Mouse (Mus musculus) embryonic stem cell, embryonic (primary cell): ENCODE measurements around the gene Gas2l2.

Experiments
- CTCF ChIA-PET, 4 experiments: fragments of 300-600 bp in 2 of 4; fragments of 350-600 bp in 2 of 4; sonication (Branson Sonifier 250); formaldehyde crosslinking; loops; one replicate each; lab custom pipeline; 2022; ENCODE audit warnings: inconsistent platforms in 2 of 4; lab: Charles Lee
- POLR2A ChIA-PET, 4 experiments: fragments of 300-600 bp in 2 of 4; fragments of 350-600 bp in 2 of 4; sonication (Branson Sonifier 250); formaldehyde crosslinking; loops; one replicate each; lab custom pipeline; 2022; ENCODE audit warnings: antibody characterized with exemption in 4 of 4, inconsistent platforms in 1 of 4; lab: Charles Lee

Gene Gas2l2

GRCm38 (mm10) chr11:83429355-83429754 lies at the start of gene Gas2l2:
Gene Gas2l2, minus strand, starts transcription at chr11:83429455.
- CTCF ChIA-PET = interaction anchor here in 1 of 4 experiments (3.1 kb wide), 1 partner anchor 11 kb away, joined by 11 read pairs; no protein-coding TSS in a partner anchor
- POLR2A ChIA-PET = interaction anchor here in 3 of 4 experiments (0.8 to 1.7 kb wide), 4 partner anchors 8 to 158 kb away, joined by 3 to 7 read pairs (median 4); no protein-coding TSS in a partner anchor

GRCm38 (mm10) chr11:83473235-83474016 lies 44.2 kb upstream of the Gas2l2 start:
- POLR2A ChIA-PET = interaction anchor here (0.6 to 17.8 kb wide), 82 partner anchors 8 to 815 kb away, joined by 3 to 563 read pairs (median 5); partner anchors contain the start of genes Ap2b1 (in 4 of the 4), Mmp28 (in 3 of the 4), Heatr6 (in 2 of the 4) and Rasl10b (in 2 of the 4)
- CTCF ChIA-PET = interaction anchor here in 3 of 4 experiments (1.1 to 2.3 kb wide), 7 partner anchors 8 to 33 kb away, joined by 3 to 34 read pairs (median 7); no protein-coding TSS in a partner anchor

- ChIA-PET CTCF (interaction anchor here (0.6 to 2.3 kb wide), 18 partner anchors 9 to 1909 kb away, joined by 3 to 34 read pairs (median 5); no protein-coding TSS in a partner anchor), POLR2A (interaction anchor here (0.5 to 17.8 kb wide), 110 partner anchors 9 to 1346 kb away, joined by 3 to 563 read pairs (median 4); partner anchors contain the start of genes Ap2b1 (in 4 of the 4), Mmp28 (in 3 of the 4), Heatr6 (in 2 of the 4) and Rasl10b (in 2 of the 4))
These were observed 43.3 kb upstream of the Gas2l2 start, which contains the start of gene Taf15 for GRCm38 (mm10) chr11:83472324-83473234. Gene Taf15, plus strand, starts transcription at chr11:83473086.

- ChIA-PET POLR2A (interaction anchor here (0.5 to 17.8 kb wide), 63 partner anchors 8 to 1347 kb away, joined by 3 to 563 read pairs (median 5); partner anchors contain the start of genes Ap2b1 (in 2 of the 4), Mmp28 (in 2 of the 4), Cct6b (in 1 of the 4) and Ddx52 (in 1 of the 4)), CTCF (interaction anchor here (0.7 to 2.3 kb wide), 13 partner anchors 23 to 159 kb away, joined by 3 to 34 read pairs (median 6); no protein-coding TSS in a partner anchor)
These were observed 42.5 kb upstream of the Gas2l2 start for GRCm38 (mm10) chr11:83471766-83472165.

GRCm38 (mm10) chr11:83468765-83469164 lies 39.5 kb upstream of the Gas2l2 start:
- CTCF ChIA-PET = no interaction called here
- POLR2A ChIA-PET = interaction anchor here in 1 of 4 experiments (17.8 to 30.5 kb wide), 2 partner anchors 8 to 15 kb away, joined by 563 read pairs; partner anchors contain the start of genes Mmp28 and Taf15

GRCm38 (mm10) chr11:83467120-83467652 lies 37.9 kb upstream of the Gas2l2 start:
- ChIA-PET CTCF (interaction anchor here in 1 of 4 experiments (1.3 kb wide), 1 partner anchor 27 kb away, joined by 4 read pairs; no protein-coding TSS in a partner anchor), POLR2A (interaction anchor here in 2 of 4 experiments (1.1 to 30.5 kb wide), 5 partner anchors 9 to 16 kb away, joined by 3 to 563 read pairs (median 4); partner anchors contain the start of gene Taf15 (in 1 of the 2))

- CTCF ChIA-PET = no interaction called here
- POLR2A ChIA-PET = interaction anchor here in 2 of 4 experiments (1.1 to 30.5 kb wide), 5 partner anchors 8 to 14 kb away, joined by 3 to 563 read pairs (median 4); partner anchors contain the start of gene Taf15 (in 1 of the 2)
These were observed 36.7 kb upstream of the Gas2l2 start for GRCm38 (mm10) chr11:83465976-83466375.

GRCm38 (mm10) chr11:83462711-83463244 lies 33.5 kb upstream of the Gas2l2 start, which contains the start of gene Mmp28:
Gene Mmp28, minus strand, starts transcription at chr11:83463071.
- POLR2A ChIA-PET = interaction anchor here (0.5 to 30.5 kb wide), 18 partner anchors 10 to 1409 kb away, joined by 3 to 563 read pairs (median 3); partner anchors contain the start of genes Taf15 (in 4 of the 4) and Ap2b1 (in 1 of the 4)
- CTCF ChIA-PET = interaction anchor here in 3 of 4 experiments (0.8 to 1.8 kb wide), 3 partner anchors 11 to 22 kb away, joined by 3 to 7 read pairs (median 5); no protein-coding TSS in a partner anchor

DNA sequence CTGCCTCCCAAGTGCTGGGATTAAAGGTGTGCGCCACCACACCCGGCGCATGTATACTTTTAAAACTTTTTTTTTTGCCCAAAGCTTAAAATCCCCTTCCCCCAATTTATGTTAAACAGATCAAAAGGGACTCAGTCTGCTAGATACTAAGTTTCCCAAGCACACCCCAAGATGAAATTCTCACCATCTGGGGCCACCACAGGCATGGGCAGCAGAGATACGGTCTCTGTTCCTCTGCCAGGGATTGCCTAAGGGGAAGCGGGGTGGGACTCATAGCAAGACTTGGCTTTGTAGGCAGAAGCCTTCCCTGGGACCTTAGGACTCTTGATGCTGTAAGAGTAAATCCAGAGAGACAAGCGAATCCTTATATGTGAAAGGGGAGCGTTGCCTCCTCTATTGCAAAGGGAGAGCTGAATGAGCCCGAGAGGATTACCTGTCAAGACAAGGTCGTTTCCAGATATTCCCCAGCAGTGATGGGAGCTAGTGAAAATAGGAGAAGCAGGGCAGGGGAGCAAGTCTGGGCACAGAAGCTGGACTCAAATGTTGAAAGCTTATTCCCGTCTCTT lies 32.3 kb upstream of the Gas2l2 start:
- ChIA-PET CTCF (interaction anchor here in 1 of 4 experiments (1.8 kb wide), 1 partner anchor 18 kb away, joined by 7 read pairs; no protein-coding TSS in a partner anchor), POLR2A (interaction anchor here (0.8 to 30.5 kb wide), 11 partner anchors 9 to 170 kb away, joined by 3 to 563 read pairs (median 4); partner anchors contain the start of gene Taf15 (in 3 of the 4))

DNA sequence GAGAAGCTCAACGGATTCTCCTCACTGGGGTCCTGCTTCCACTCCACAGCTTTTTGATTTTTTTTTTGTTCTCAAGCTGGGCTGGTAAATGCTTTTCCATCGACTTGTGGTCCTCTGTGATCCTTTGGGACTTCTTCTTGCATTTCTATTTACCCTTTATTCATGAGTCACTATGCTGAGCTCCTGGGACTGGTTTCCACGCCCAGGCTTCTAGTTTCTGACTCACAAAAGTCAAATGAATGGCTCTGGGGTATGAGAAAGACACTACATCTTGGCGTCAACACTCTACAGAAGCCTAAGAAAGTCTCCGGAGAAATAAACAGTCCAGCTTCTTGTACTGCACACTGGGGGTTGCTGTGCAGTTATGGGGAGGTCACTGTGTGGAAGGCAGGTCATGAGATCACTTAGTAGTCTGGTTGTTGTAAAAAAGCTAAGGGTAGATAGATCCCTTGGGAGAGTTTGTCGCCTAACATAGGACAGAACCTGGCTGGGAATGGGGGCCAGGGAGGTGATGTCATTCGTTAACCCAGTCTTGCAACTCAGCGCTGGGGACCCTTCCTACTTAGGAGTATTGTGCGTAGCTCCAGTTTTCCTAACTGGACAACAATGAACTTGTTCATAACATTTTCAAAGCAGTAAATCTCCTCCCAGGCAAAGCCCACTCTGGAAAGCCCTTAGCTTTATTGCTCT lies 28.8 kb upstream of the Gas2l2 start:
- ChIA-PET CTCF (interaction anchor here (0.6 to 1.3 kb wide), 5 partner anchors 13 to 564 kb away, joined by 3 read pairs; no protein-coding TSS in a partner anchor), POLR2A (interaction anchor here in 3 of 4 experiments (0.6 to 30.5 kb wide), 9 partner anchors 8 to 489 kb away, joined by 3 to 563 read pairs (median 4); partner anchors contain the start of gene Taf15 (in 2 of the 3))

GRCm38 (mm10) chr11:83457257-83457656 lies 28.0 kb upstream of the Gas2l2 start:
- ChIA-PET CTCF (interaction anchor here in 2 of 4 experiments (1.1 to 1.3 kb wide), 2 partner anchors 12 to 13 kb away, joined by 3 read pairs; no protein-coding TSS in a partner anchor), POLR2A (interaction anchor here (0.5 to 30.5 kb wide), 7 partner anchors 9 to 95 kb away, joined by 3 to 563 read pairs (median 4); partner anchors contain the start of gene Taf15 (in 2 of the 4))

DNA sequence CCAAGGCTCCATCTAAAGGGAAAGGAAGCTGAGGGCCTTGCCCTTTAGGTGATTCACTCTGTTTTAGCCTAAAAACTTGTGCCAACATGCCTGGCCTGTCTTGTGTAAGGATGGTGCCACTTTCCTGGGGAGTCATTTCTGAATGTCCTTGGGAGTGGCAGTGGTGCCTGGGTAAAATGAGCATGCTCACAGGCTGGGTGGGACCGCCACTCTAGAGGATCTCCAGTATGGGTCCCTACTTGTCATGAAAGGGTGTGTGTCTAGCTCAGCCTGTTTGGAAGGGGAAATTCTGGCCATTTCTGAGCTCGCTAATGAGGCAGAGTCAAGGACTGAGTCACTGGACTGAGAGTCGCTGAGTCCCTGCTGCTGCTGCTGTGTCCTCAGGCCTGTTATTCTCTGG lies 26.4 kb upstream of the Gas2l2 start:
- POLR2A ChIA-PET = interaction anchor here in 3 of 4 experiments (0.6 to 30.5 kb wide), 5 partner anchors 11 to 25 kb away, joined by 3 to 563 read pairs (median 3); partner anchors contain the start of gene Taf15 (in 2 of the 3)
- CTCF ChIA-PET = interaction anchor here in 2 of 4 experiments (0.6 to 1.7 kb wide), 2 partner anchors 15 to 16 kb away, joined by 3 to 4 read pairs; no protein-coding TSS in a partner anchor

DNA sequence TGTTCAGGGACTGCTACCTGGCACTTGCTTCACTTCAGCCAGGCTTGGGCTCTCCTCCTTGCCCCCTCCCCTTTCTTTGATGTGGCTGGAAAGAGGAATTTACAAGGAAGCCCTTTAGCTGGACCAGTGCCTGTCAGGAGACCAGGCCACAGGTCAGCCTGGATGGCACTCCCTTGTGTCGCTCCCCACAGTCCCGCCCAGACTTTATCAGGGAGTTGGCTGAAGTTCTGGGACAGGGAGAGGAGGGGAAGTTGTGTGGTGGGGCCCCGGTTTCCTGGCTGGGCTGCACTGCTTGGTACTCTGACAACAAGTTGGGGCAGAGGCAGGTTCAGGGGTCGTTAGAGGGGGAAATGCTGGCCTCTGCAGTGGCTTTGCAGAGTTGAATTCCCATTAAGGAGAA lies 25.3 kb upstream of the Gas2l2 start:
- ChIA-PET CTCF (interaction anchor here in 2 of 4 experiments (0.7 to 1.7 kb wide), 2 partner anchors 10 to 14 kb away, joined by 3 to 4 read pairs; no protein-coding TSS in a partner anchor), POLR2A (interaction anchor here in 2 of 4 experiments (1.3 to 30.5 kb wide), 3 partner anchors 12 to 22 kb away, joined by 3 to 563 read pairs (median 15); partner anchors contain the start of gene Taf15 (in 2 of the 2))

DNA sequence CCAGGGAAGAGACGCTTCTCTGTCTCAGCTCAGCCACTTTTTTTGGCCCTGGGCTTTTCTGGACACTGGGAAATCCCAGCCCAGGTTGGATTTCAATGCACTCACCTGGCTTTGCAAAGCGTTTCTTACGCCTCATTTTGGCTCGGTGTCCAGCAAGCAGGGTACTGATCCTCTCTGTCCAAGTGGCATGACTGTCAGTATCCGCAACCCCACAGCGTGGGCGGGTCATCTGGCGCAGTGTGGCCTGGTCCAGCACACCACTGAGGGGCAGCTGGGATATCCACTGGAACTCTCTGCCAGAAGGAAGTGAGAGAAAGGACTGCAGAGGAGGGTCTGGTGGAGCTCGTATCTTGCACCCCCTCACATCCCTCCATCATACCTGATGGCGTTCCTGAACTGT lies 22.0 kb upstream of the Gas2l2 start:
- CTCF ChIA-PET = interaction anchor here in 3 of 4 experiments (0.6 to 1.7 kb wide), 6 partner anchors 11 to 78 kb away, joined by 3 to 9 read pairs (median 4); partner anchors contain the start of genes Mmp28 (in 1 of the 3) and Taf15 (in 1 of the 3)

More for the DNA sequence above, 22.0 kb upstream of the Gas2l2 start:
- POLR2A ChIA-PET = interaction anchor here (0.6 to 30.5 kb wide), 13 partner anchors 8 to 1461 kb away, joined by 3 to 563 read pairs (median 3); partner anchors contain the start of gene Taf15 (in 2 of the 4)
